Mouse (Mus musculus) E14TG2a.4 (cell line): Measurements from ENCODE around the gene Trappc10.

Experiments
- CTCF ChIP-seq: conservative IDR thresholded peaks from 2 replicates; pipeline ENCODE4 v1.5.1; 2014; ENCODE audit warnings: low read length
- NANOG ChIP-seq: IDR thresholded peaks from 2 replicates; pipeline ENCODE4 v1.6.1; 2014; ENCODE audit warnings: borderline replicate concordance, low read length, mixed read lengths
- POU5F1 ChIP-seq: IDR thresholded peaks from 2 replicates; pipeline ENCODE4 v1.6.1; 2014; ENCODE audit warnings: low read length, borderline replicate concordance

GRCm38 (mm10) chr10:78259702-78260101 lies 15.3 kb upstream of the Trappc10 start:
- TF ChIP-seq CTCF (no peak), POU5F1 (peak; percentile 67; the same call in 1 of the 2 replicates), NANOG (no peak)
